Mouse (Mus musculus): ENCODE results near the gene Rbm38.

GRCm38 (mm10) chr2:173072948-173073347 lies 52.6 kb downstream of the Rbm38 start:
- TF ChIP-seq CTCF (IDR thresholded peaks at IDR 0.05; ENCODE audit: control insufficient read depth, insufficient read depth, insufficient read length), result no peak
- no peak for TF ChIP-seq USF1 (IDR thresholded peaks at IDR 0.05; ENCODE audit: low read depth)

Measured in C2C12 (cell line).